Mouse (Mus musculus): ENCODE measurements around the gene Zfp316. TPM values are rescaled to one million over a fixed set of nuclear protein-coding genes. Genes with fewer than 3 reads are reported as not detected.

The Zfp316 gene
- total and polyA plus RNA-seq, 2 experiments from 2014 or later: 7.5 to 29.8 TPM

DNA sequence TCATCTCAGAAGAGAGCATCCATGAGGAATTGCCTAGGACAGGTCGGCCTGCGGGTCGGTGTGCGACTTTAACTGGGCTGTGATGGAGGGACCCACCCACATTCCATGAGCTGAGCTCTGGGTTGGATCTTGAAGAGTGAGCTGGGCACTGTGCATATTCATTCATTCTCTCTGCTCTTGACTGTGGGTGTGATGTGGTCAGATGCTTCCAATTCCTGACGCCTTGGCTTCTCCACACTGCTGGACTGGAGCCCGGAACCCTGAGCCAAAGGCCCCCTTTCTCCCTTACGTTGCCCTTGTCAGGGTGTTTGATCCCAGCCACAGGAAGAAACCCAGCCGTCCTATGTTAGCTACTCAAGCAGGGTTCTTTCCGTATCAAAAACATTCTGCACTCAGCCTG lies 28.2 kb upstream of the Zfp316 start:
- Histone ChIP-seq H3K4me1 (ENCODE audit: insufficient read depth) (no peaks in the 10 kb centered on the region), H3K27ac (ENCODE audit: low read depth, low read length) (no peak overlapping the region), H3K36me3 (ENCODE audit: insufficient read depth) (peaks cover 30% of the 10 kb centered on the region), H3K9me3 (ENCODE audit: low read length) (no peaks in the 10 kb centered on the region), H3K4me3 (ENCODE audit: low read depth, low read length) (no peak overlapping the region), H3K4me2 (ENCODE audit: low read depth) (no peak overlapping the region), H3K9ac (no peak overlapping the region), H3K27me3 (ENCODE audit: insufficient read depth, low read length) (no peaks in the 10 kb centered on the region; the same call in 1 of the 2 replicates)
- WGBS: 87% methylated on average over 9 of the region's 9 CpGs
- TF ChIP-seq CTCF (IDR thresholded peaks at IDR 0.05; ENCODE audit: low read depth): no peak
- no peak for DNase-seq
- no peak for ATAC-seq

DNA sequence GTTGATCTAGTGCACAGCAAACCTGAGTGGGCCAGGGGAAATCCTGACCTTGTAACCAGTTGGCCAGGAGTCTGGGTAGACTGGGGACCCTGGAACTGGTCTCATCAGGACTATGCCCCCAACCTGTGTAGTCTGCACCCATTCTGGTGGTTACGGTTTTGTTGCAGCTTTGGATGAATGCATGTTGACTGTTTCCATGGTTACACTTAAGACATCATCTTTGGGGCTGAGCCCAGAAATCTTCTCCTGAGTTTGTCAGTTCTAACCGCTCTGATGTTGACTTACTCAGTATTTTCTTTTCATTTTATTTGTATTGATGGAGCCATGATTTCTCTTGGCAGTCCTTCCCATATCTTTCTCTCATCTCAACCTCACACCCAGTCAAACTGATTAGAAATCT lies 25.5 kb upstream of the Zfp316 start:
- no peak overlapping the region for H3K9ac ChIP-seq
- peaks cover 4% of the 10 kb centered on the region for H3K36me3 ChIP-seq (ENCODE audit: insufficient read depth)
- no peak for TF ChIP-seq CTCF (IDR thresholded peaks at IDR 0.05; ENCODE audit: low read depth)
- H3K4me1 ChIP-seq (ENCODE audit: insufficient read depth): no peaks in the 10 kb centered on the region
- DNase-seq (peak; percentile 74), ATAC-seq (peak; percentile 54; the same call in 1 of the 2 replicates)
- H3K27me3 ChIP-seq (ENCODE audit: insufficient read depth, low read length): no peaks in the 10 kb centered on the region; the same call in 1 of the 2 replicates
- no peak overlapping the region for H3K4me2 ChIP-seq (ENCODE audit: low read depth)
- H3K9me3 ChIP-seq (ENCODE audit: low read length): no peaks in the 10 kb centered on the region
- no peak overlapping the region for H3K27ac ChIP-seq (ENCODE audit: low read depth, low read length)
- 33% methylated on average over 2 of the region's 2 CpGs for WGBS
- H3K4me3 ChIP-seq (ENCODE audit: low read depth, low read length): no peak overlapping the region

DNA sequence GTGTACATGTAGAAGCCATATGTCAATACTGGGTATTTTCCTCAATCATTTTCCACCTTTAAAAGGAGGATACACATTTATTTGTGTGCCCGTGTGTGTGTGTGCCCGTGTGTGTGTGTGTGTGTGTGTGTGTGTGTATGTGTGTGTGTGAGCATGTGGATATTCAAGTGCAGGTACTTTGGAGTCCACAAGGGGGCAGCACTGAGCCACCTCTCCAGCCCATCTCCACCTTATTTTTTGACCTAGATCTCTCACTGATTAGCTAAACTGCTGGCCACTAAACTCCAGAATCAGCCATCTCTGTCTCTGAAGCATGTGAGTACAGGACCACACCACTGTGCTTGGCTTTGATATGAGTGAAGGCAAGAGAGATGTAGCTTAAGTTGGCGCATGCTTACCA lies 25.0 kb upstream of the Zfp316 start:
- H3K4me1 ChIP-seq (ENCODE audit: insufficient read depth): no peaks in the 10 kb centered on the region
- 92% methylated on average over 3 of the region's 3 CpGs for whole genome bisulfite sequencing
- no peaks in the 10 kb centered on the region; the same call in 1 of the 2 replicates for H3K27me3 ChIP-seq (ENCODE audit: insufficient read depth, low read length)
- H3K4me2 ChIP-seq (ENCODE audit: low read depth): no peak overlapping the region
- TF ChIP-seq CTCF (IDR thresholded peaks at IDR 0.05; ENCODE audit: low read depth): peak; percentile 52
- DNase-seq (no peak), ATAC-seq (no peak)
- no peak overlapping the region for H3K27ac ChIP-seq (ENCODE audit: low read depth, low read length)
- no peaks in the 10 kb centered on the region for H3K9me3 ChIP-seq (ENCODE audit: low read length)
- no peak overlapping the region for H3K4me3 ChIP-seq (ENCODE audit: low read depth, low read length)
- no peak overlapping the region for H3K9ac ChIP-seq
- no peaks in the 10 kb centered on the region for H3K36me3 ChIP-seq (ENCODE audit: insufficient read depth)

DNA sequence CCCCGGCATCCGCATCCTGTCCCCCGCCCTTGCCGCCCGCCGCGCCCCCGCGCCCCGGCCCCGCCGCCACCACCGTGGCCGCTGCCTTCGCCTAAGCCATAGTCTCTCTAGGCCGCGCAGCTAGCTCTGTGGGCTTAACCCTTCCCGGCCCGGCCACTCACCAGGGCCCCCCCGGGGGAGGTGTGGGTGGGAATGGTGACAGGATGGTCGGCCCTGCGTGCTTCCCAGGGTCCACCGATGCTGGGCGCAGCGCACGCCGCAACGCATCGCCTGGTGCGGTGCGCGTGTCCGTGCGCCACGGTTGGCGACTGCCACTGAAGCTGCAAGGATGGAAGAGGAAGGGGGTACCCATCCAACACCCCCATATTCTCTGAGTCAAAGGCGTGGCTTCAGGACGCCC lies 23.6 kb upstream of the Zfp316 start, which contains the start of gene Zfp853:
Gene Zfp853, minus strand, starts transcription at position 220 of the 400 bp plus-strand sequence.
- WGBS: 6% methylated on average over 33 of the region's 38 CpGs
- no peak for TF ChIP-seq CTCF (IDR thresholded peaks at IDR 0.05; ENCODE audit: low read depth)
- Histone ChIP-seq H3K4me1 (ENCODE audit: insufficient read depth) (no peaks in the 10 kb centered on the region), H3K27me3 (ENCODE audit: insufficient read depth, low read length) (peaks cover 8% of the 10 kb centered on the region), H3K27ac (ENCODE audit: low read depth, low read length) (no peak within 1 kb of the TSS), H3K4me3 (ENCODE audit: low read depth, low read length) (peak within 1 kb of the TSS; percentile 51), H3K9ac (peak within 1 kb of the TSS; percentile 52), H3K9me3 (ENCODE audit: low read length) (no peaks in the 10 kb centered on the region), H3K36me3 (ENCODE audit: insufficient read depth) (peaks cover 7% of the 10 kb centered on the region; the same call in 1 of the 2 replicates), H3K4me2 (ENCODE audit: low read depth) (peak within 1 kb of the TSS; percentile 87)
- ATAC-seq: peak; percentile 64
- DNase-seq: peak; percentile 31

DNA sequence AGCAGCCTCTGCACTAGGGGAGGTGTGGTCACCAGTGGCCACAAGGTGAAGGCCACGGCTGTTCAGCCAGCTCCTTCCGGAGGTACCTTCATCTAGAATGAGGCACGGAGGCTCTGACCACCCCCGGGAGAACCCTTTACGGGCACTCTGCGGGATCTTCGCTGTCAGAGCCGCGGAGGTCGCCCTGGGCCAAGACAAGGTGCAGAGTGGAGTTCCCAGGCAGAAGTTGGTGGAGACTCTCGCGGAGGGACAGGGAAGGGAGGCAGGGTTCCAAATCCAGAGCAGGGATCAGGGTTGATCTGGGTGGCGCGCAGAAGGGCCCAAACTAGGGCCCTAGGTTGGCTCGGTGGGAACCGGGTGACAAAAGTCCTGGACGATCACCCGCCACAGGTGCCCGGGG lies 23.1 kb upstream of the Zfp316 start:
- peak overlapping the region; percentile 52 for H3K9ac ChIP-seq
- peaks cover 13% of the 10 kb centered on the region for H3K27me3 ChIP-seq (ENCODE audit: insufficient read depth, low read length)
- no peaks in the 10 kb centered on the region for H3K4me1 ChIP-seq (ENCODE audit: insufficient read depth)
- TF ChIP-seq CTCF (IDR thresholded peaks at IDR 0.05; ENCODE audit: low read depth): no peak
- no peak overlapping the region for H3K27ac ChIP-seq (ENCODE audit: low read depth, low read length)
- 5% methylated on average over 19 of the region's 19 CpGs for WGBS
- DNase-seq (no peak), ATAC-seq (no peak)
- H3K4me3 ChIP-seq (ENCODE audit: low read depth, low read length): peak overlapping the region; percentile 51
- peaks cover 9% of the 10 kb centered on the region; the same call in 1 of the 2 replicates for H3K36me3 ChIP-seq (ENCODE audit: insufficient read depth)
- no peaks in the 10 kb centered on the region for H3K9me3 ChIP-seq (ENCODE audit: low read length)
- H3K4me2 ChIP-seq (ENCODE audit: low read depth): peak overlapping the region; percentile 87

DNA sequence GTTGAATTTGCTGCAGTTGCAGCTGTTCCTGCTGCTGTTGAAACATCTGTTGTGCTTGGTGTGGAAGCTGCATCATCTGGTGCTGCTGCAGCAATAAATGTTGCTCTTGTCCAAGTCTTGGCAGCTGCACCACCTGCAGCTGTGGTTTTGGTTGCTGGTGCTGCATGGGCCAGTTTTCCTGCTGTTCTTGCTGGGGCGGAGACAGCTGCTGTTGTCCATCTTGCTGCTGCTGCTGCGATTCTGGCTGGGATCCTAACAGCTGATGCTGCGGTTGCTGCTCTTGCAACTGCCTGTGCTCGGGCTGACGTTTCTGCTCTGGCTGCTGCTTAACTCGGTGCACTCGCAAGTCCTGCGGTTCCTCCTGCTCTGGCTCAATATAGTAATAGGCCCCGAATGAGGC lies 19.5 kb upstream of the Zfp316 start:
- Histone ChIP-seq H3K9ac (no peak overlapping the region), H3K4me3 (ENCODE audit: low read depth, low read length) (no peak overlapping the region), H3K36me3 (ENCODE audit: insufficient read depth) (peaks cover 9% of the 10 kb centered on the region; the same call in 1 of the 2 replicates), H3K9me3 (ENCODE audit: low read length) (no peaks in the 10 kb centered on the region), H3K4me2 (ENCODE audit: low read depth) (no peak overlapping the region), H3K4me1 (ENCODE audit: insufficient read depth) (no peaks in the 10 kb centered on the region), H3K27me3 (ENCODE audit: insufficient read depth, low read length) (peaks cover 13% of the 10 kb centered on the region), H3K27ac (ENCODE audit: low read depth, low read length) (no peak overlapping the region)
- TF ChIP-seq CTCF (IDR thresholded peaks at IDR 0.05; ENCODE audit: low read depth): no peak
- DNase-seq: no peak
- ATAC-seq: no peak
- WGBS: 75% methylated on average over 9 of the region's 9 CpGs

DNA sequence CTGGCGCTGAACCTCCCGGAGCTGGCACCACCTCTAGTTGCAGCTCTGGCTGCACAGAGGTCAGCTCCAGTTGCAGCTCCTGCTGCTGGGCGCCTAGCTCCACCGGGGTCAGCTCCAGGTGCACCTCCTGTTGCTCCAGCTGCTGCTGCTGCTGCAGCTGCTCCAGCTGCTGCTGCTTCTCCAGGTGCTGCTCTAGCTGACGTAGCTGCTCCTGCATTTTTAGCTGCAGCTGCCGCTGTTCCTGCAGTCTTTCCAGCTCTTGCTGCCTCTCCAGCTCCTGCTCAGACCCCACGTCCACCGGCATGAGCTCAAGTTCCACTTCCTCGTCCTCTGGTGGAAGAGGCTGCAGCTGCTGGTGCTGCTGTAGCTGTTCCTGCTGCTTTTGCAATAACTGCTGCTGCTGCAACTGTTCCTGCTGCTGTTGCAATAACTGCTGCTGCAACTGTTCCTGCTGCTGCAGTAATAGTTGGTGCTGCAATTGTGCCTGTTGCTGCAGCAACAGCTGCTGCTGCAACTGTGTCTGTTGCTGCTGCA lies 18.6 kb upstream of the Zfp316 start:
- H3K27ac ChIP-seq (ENCODE audit: low read depth, low read length): no peak overlapping the region
- 0 out of 2 replicates have a peak overlapping the region, but pooled peaks have one; percentile 5 for H3K4me3 ChIP-seq (ENCODE audit: low read depth, low read length)
- H3K27me3 ChIP-seq (ENCODE audit: insufficient read depth, low read length): peaks cover 13% of the 10 kb centered on the region
- ATAC-seq (no peak), DNase-seq (no peak)
- H3K36me3 ChIP-seq (ENCODE audit: insufficient read depth): peaks cover 9% of the 10 kb centered on the region; the same call in 1 of the 2 replicates
- WGBS: 35% methylated on average over 9 of the region's 9 CpGs
- no peak for TF ChIP-seq CTCF (IDR thresholded peaks at IDR 0.05; ENCODE audit: low read depth)
- H3K4me1 ChIP-seq (ENCODE audit: insufficient read depth): no peaks in the 10 kb centered on the region
- no peak overlapping the region for H3K9ac ChIP-seq
- peak overlapping the region; percentile 33 for H3K4me2 ChIP-seq (ENCODE audit: low read depth)
- no peaks in the 10 kb centered on the region for H3K9me3 ChIP-seq (ENCODE audit: low read length)

Data from forebrain, postnatal 0 days (tissue).